Mouse (Mus musculus) ZHBTc4 (cell line): ENCODE results near the gene Cdc42se1.

Experiments
- DNase-seq: peaks from one replicate; pipeline ENCODE4 v3.0.0-alpha.2; 2011; ENCODE audit warnings: low read depth, low spot score

Cdc42se1 gene

GRCm38 (mm10) chr3:95223041-95223440, 5.5 kb upstream of the Cdc42se1 start:
- DNase-seq: no peak

- DNase-seq: peak; percentile 90
Observed at GRCm38 (mm10) chr3:95224295-95224694, 4.2 kb upstream of the Cdc42se1 start.

GRCm38 (mm10) chr3:95227214-95227613, 1.3 kb upstream of the Cdc42se1 start:
- no peak for DNase-seq

- DNase-seq: peak; percentile 52
Observed at GRCm38 (mm10) chr3:95228894-95229780, 605 bp downstream of the Cdc42se1 start.

GRCm38 (mm10) chr3:95229781-95230494, 1.4 kb downstream of the Cdc42se1 start:
- DNase-seq: no peak

GRCm38 (mm10) chr3:95230495-95231297, 2.2 kb downstream of the Cdc42se1 start:
- DNase-seq: peak; percentile 76

GRCm38 (mm10) chr3:95231298-95232221, 3.0 kb downstream of the Cdc42se1 start, which contains the start of gene Mllt11:
Gene Mllt11 (minus strand): TSS chr3:95232171.
- DNase-seq: no peak

GRCm38 (mm10) chr3:95232771-95233170, 4.2 kb downstream of the Cdc42se1 start:
- DNase-seq: peak; percentile 46

- DNase-seq: no peak
Observed at GRCm38 (mm10) chr3:95233303-95233980, 4.9 kb downstream of the Cdc42se1 start.

- DNase-seq: peak; percentile 21
Observed at GRCm38 (mm10) chr3:95235386-95236301, 7.1 kb downstream of the Cdc42se1 start.

GRCm38 (mm10) chr3:95237541-95238099, 9.1 kb downstream of the Cdc42se1 start:
- DNase-seq: no peak

GRCm38 (mm10) chr3:95239022-95239421, 10.5 kb downstream of the Cdc42se1 start:
- peak; percentile 56 for DNase-seq

- DNase-seq: peak; percentile 22
Observed at GRCm38 (mm10) chr3:95239971-95240370, 11.4 kb downstream of the Cdc42se1 start.

- DNase-seq: peak; percentile 80
Observed at GRCm38 (mm10) chr3:95240900-95241299, 12.4 kb downstream of the Cdc42se1 start.

GRCm38 (mm10) chr3:95241498-95241897, 13.0 kb downstream of the Cdc42se1 start, which contains the start of gene Gm128:
Gene Gm128 (minus strand): TSS chr3:95241598.
- DNase-seq: no peak

- no peak for DNase-seq
Observed at GRCm38 (mm10) chr3:95243086-95243485, 14.6 kb downstream of the Cdc42se1 start.

GRCm38 (mm10) chr3:95246465-95247231, 18.1 kb downstream of the Cdc42se1 start:
- no peak for DNase-seq
